Mouse (Mus musculus): ENCODE measurements around the gene Gm5591.
"Not testable (repeated sequence)": the region's sequence is repeated elsewhere in the genome, so short reads cannot be mapped to it uniquely, and the experiment has no call there.

DNA sequence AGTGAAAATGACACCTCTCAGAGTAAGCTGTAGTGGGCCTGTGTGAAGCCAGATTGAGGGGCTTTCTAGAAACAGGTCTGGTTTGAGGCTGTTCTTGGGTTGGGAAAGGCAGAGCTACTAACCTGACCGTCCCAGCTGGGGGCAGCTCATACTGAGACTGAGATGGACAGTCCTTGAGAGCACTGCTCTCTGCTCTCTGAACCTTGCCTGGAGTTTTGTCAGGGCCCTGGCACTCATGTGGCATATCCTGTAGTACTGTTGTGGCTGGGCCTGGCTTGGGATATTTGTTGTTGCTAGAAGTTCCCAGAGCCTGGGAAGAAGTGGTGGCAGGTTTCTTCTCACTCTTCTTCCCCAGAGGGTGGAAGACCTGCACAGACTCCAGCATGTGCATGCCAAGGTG is 39.5 kb downstream of the Gm5591 start:
- not testable (repeated sequence) for TF ChIP-seq USF1 (IDR thresholded peaks at IDR 0.05; ENCODE audit: low read depth); CTCF (IDR thresholded peaks at IDR 0.05; ENCODE audit: control insufficient read depth, insufficient read depth, insufficient read length)

All from C2C12 (cell line).